Mouse (Mus musculus): ENCODE data around the gene Nav2.

Nav2 gene

DNA sequence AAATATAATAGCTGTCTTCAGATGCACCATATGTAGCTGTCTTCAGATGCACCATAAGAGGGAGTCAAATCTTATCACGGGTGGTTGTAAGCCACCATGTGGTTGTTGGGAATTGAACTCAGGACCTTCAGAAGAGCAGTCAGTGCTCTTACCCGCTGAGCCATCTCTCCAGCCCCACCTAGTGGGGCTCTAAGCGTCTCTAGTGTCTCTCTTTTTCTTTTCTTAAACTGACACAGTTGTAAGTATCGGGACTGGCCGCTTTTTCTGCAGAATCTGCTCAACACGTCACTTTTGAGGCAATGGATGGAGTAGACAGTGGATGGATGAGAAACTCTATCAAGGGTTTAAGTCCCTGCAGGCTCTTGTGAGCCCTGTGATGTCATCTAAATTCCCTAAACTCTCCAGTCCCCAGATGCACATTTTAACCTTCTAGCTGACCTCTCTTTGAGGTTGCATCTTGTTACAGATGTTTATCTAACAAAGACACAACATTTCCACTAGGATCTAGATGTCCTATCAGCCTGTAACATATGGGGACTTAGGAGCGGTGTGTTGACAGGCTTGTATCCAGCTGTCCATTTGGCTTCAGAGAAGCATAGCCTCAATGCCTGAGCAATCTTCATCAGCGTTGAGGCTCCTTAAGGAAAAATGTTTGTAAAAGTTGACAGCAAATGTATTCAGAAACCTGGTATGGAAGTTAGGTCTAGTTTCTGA, 560.1 kb downstream of the Nav2 start:
- DNase-seq, result no peak

DNA sequence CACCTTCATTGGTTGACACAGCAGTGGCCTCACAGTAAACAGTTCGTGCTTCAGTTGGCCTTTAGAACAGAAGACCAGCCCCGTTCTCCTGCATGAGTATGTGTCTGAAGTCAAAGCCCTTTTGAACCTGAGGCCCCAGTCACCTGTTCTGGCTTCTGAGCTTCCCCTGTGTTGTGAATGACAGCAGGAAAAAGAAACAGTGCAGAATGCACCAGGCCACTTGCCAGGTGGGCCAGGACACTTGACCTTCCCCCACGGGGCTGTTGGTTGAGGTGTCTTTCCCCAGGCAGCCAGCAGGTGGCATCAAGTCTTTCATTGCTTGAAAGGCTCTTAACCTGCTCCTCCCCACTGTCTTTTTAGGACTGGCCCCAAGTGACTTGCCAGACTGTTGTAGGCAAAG, 562.8 kb downstream of the Nav2 start:
- DNase-seq, result peak; percentile 69

DNA sequence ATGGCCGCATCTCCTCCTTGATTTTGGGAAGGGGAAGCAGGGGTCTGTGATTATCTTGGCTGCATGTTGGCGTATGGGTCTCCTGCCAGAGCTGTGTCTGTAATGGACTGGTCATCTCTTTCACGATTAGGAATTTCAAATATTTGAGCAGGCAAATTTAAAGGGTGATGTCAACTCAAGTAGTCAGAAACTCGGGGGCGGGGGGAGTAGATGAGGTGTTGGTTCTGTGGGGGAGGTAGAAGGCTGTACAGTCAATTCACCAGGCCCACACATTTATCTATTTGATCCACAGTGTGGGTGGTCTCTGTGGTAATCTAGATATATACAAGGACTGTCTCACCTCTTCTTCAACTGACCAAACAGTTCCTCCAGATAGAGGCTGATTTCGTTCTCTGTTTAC, 566.8 kb downstream of the Nav2 start:
- no peak for DNase-seq

DNA sequence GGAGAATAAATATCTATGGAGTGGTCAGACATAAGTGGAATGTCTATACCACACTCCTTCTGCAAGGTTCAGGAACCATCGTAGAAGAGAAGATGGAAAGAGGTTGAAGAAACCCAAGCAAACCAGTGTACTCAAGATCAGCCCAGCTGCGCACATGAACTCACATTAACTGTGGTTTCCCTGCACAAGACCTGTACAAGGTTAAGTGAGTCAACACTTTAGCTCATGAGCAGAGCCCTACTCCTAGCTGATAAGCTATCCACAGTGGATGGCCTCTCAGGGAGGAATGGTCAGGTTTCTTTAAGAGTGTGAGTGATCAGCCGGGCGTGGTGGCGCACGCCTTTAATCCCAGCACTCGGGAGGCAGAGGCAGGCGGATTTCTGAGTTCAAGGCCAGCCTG, 567.6 kb downstream of the Nav2 start:
- DNase-seq, result no peak

DNA sequence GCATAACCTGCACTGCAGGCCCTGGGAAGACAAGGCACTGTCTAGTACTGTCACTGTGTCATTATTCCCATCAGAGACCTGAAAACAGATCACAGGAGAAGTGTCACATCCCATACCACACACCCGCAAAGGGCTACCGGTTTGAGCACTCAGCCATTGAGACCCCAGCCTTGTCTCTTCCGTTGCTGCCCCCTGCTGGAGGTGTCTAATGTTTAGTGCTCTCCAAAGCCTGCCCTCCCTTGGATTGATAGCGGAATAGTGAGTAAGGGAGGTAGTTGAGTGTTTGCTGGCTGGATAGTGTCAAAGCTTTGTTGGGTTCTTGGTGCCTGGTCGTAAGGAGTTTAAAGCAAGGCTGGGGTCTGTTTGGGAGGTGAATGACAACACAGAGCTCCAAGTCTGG, 568.1 kb downstream of the Nav2 start:
- peak; percentile 77 for DNase-seq

DNA sequence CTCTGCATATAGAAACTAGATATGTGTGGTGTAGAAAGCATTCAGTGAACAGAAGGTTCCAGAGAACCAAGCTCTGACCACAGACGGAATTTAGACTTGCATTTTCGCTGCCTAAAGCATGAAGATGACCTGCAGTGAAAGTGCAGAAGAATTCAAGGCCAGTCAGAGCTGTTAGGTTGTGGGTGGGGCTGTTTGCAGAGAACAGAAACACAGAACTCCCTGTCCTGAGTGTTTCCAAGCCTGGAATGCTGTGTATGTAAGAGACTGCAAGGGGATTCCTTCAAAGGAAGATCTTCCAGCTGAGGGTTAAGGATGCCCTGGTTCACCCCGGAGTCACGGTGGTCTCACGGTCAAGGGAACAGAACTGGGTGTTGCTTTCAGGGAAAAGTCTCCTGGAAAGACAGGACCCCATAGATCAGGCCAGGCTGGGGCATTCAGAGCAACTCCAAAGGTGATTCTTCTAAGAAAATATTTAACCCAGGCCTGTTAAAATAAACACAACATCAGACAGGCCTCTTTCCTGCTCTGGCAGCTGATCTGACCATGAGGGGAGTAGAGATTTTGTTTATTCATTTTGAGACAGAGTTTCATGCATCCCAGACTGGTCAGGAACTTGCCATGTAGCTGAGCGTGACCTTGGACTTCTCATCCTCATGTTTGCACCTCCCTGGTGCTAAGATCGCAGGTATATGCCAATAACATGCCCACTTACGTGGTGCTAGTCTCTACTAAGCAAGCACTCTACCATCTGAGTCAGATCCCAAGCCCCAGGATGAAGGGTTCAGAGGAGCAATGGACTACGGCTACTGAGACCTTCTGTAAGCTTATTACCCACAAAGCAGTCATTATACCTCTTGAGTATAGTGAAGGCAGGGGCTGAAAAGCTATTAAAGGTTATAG, 568.8 kb downstream of the Nav2 start:
- DNase-seq, result no peak

DNA sequence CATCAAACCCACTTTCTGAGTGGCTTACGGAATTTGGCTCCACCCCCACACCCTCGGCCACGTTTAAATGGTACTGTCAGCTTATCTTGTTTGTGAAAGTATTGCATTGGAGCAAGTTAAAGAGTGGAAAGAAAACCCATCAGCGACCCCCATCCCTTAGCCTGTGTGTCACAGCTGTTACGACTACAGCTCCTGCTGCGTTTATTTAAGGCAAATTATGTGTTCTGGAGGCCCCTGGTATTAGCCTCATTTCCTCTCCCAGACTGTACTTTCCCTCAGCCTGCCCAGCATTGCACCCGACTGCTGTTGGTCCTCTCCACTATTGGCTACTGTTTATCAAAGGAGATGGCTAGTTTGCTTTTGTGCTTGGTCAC, 569.4 kb downstream of the Nav2 start:
- no peak for DNase-seq

DNA sequence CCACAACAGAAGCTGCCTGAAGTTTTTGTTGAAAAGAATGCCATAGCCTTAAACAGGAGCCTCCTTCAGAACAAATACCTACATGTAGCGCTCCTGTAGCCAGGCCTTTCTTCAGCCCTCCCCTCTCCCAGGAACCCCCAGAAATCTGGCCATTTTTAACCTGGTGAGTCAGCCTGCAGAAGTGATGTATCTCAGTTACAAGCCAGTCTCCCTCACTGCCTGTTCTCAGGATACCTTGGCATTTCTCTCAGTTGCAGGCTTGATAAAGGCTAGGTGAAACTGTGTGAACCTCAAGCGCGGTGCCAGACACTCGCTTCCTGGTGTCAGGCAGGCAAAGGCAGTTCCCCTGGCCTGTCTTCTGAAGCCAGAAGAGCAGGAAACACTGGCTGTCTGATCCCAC, 570.4 kb downstream of the Nav2 start:
- no peak for DNase-seq

DNA sequence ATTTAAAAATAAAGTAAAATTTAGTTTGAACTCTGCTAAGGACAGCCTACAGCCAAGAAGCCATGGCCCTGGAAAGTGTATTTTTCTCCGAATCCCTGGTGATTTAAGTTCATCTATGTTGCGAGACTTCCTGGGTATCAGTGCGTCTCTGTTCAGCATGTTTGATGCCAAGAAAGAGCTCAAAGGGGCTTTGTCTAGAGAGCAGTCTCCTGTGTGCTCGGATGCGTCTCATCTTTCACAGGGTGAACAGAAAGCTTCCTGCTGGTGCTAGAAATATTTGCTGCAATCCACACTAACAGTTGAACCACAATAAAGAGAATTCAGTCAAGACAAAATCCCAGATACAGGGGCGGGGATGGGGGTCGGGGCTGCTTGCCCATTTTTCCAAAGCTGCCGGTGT, 572.4 kb downstream of the Nav2 start:
- no peak for DNase-seq

DNA sequence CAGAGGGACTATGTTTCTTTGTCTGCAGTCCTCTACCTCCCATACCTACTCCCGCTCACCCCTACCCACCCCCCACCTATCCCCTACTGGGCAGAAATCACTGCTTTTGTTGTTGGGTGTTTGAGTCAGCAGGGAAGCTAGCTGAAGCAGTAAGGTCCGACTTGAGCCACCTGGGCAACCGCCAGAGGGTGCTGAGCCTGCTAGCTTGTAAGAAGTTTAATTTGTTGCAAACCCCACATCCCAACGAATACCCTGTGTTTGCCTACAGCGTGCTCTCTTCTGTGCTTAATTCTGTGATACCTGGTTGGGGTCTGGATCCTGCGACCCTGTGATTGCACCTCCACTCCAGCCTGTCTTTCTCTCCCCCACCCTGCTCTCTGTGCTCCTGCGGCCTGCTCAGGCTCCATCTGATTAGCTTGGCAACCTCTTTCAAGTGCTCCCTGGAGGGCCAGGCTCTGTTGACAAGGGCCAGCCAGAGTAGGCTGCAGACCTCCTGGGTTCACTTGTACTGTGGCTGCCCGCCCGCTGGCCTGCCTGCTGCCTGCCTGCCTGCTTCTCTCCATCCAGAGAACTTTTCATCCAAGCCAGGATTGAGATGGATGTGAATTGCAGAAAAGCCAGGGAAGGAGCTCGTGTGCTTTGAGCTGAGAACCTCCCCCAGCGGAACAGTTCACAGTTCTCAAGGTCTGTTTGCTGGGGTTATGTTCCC, 575.7 kb downstream of the Nav2 start:
- DNase-seq, result no peak

DNA sequence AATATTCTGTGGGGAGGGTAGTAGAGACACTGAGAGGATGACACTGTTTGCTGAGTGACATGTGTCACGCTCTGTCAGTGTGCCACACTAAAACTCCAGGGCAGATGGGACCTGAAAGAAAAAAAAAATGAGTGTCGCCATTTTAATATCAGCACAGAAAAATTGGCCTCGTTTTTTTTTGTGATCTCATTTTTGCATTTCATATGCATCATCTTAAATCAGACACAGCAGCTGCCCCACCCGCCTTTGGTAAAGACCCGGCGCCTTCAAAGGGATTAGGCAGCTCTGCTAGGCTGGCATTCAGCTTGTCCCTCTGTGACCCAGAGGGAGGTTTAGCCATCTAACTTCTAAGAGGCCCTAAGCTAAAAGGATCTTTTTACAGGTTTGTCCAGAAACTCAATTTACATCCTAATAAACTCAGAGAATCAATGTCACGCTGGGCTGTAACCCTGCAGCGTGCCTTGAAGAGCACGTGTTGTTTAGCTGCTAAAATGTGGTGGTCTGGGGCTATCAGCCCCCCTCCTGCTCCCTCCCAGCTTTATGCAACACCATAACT, 576.9 kb downstream of the Nav2 start:
- DNase-seq, result no peak

DNA sequence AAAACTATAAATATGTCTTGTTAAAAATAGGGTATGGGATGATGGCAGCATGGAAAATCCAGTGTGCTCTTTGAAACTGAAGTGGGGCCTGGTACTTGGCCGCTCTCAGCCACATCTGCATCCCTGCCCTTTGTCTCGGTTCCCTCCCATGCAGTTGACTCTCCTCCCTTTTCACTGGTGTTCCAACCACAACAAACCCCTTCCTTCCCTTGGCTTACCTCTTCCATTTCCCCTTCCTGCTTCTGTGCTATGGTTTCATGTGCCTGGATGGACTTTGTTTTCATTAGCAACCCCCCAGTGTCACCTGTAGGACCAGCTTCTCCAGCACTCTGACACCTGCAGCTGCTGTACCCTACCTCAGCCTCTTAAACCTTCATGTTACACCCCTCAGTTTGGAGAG, 578.8 kb downstream of the Nav2 start:
- no peak for DNase-seq

DNA sequence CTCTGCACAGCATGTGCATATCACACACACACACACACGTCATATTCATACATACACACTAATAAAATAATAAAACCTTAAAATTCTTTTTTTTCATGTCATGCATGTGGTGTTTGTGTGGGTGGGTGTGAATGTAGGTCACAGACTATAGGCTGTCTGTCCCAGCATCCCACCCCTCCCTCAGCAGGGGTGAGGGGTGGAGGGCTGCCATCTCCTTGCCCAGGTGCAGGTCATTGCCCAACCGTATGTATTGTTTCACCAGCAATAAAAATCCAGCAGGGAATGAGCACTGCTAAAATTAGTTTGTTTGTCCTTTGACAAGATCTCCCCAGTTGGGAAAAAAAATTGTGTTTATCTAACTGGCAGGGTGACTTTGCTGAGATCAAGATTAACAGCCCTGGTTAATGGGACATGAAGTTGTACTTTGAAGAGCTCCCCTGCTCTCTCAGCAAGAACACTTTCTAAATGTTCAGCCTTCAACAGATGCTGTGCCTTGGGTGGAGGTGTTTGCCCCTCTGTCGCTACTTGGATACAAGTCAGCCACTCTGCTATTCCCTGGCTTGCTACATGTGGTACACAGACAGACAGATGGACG, 580.1 kb downstream of the Nav2 start:
- no peak for DNase-seq

DNA sequence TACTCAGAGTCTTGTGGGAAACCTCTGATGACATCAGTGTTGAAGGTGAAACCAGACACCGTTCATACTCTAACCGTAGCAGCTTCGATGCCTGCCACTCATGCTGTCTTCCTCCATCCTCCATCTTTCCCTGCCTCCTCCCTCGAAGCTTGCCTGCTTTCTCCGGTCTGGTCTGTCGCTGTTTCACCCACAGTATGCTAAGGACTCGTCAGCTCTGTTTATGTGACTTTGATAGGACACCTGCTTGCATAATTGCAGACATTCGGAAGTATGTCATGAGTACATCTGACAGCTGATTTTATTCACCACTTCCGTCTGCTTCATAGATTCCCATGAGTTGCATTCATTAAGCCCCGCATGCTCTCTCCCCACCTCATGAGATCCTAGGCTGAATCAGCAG, 582.3 kb downstream of the Nav2 start:
- DNase-seq, result no peak

DNA sequence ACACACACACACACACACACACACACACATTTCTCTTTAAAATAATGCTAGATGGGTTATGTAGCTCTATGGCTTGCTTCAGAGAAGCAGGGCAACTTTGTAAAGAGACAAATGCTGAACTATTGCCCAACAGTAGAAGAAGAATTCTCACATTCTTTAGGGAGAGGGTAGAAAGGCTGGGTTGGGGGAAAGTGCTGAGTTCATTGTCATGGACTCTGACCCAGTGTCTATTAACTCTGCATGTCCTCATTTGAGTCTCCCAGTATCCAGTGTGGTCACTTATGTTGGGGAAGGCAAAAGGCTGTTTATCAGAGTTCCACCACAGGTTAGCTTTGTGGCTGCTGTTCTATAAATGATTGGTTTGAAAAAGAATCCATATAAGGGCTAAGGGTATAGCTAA, 584.1 kb downstream of the Nav2 start:
- no peak for DNase-seq

DNA sequence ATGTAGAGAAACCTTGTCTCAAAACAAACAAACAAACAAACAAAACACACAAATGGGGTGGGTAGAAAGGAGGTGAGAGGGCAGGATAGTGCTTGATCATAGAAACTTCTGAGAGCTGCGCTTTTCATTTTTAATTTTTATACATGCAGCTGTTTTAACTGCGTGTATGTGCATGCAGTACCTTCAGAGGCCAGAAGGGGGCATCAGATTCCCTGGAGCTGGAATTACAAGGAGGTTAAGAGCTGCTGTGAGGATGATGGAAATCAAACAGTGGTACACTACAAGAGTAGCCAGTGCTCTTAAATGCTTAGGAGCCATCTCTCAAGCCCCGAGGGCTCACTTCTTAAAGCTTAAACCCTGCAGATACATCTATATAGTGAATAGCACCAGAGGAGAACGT, 584.7 kb downstream of the Nav2 start:
- DNase-seq, result peak; percentile 46

DNA sequence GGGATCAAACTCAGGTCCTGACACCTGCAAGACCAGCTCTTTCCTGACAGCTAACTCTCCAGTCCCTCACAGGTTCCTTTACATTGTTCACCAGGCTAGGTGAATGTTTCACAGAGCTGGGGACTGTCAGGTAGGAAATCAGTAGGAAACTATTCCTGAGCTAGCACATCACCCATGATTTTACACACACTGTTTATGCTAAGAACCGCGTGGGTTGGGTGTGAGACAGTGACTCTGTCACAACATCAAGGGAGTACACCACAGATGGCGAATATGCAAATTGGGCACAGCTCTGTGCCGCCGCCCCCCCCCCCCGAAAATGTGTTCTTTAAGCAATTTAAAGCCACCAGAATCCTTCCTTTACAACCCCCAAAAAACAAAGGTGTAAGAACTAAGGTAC, 586.1 kb downstream of the Nav2 start:
- DNase-seq, result peak; percentile 40

DNA sequence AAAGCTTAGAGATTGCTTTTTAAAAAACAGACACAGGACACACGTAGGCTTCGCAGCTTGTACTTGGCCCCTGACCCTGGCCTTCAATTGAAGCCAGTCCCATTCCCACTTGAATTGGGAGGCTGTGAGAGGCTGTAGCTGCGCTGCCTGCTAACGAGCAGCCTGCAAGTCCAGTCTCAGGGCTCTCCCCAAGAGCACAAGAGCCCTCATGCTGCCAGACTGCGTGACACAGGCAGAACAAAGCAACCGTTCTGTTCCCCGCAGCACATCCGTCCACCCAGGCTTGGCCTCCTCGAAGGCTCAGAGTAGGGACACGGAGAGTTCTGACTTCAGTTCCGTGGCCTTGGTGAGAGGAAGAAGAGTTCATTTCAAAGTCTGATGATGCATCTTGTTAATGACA, 587.6 kb downstream of the Nav2 start:
- DNase-seq, result no peak

DNA sequence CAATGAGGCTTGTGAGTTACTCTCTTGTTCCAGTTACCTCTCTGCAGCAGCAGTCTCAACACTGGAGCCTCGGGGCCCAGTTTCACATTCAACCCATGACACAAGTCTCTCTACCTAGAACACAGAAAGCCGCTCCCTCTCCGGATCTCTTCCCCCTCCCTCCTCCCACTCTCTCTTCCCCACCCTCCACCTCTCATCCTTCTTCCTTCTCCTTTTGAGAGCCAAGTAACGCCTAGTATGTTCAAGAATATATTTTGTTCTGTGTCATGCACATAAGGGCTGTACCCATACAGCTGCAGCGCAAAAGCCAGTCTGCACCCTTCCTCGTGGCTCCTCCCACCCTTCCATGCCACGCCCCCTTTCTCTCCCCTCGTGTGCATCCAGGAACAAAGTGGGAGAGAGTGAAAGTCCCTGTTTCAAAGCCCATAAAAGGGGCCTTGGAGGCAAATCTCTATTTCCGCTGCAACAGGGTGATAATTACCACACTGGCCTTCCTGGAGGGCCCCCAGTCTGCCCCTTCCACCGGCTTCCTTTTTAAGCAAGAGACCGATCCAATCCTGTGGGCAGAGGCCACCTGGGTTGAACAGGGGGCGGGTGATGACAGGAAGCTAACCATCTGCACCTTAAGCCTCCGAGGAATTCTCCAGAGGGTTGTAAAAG, 588.4 kb downstream of the Nav2 start:
- DNase-seq, result no peak

DNA sequence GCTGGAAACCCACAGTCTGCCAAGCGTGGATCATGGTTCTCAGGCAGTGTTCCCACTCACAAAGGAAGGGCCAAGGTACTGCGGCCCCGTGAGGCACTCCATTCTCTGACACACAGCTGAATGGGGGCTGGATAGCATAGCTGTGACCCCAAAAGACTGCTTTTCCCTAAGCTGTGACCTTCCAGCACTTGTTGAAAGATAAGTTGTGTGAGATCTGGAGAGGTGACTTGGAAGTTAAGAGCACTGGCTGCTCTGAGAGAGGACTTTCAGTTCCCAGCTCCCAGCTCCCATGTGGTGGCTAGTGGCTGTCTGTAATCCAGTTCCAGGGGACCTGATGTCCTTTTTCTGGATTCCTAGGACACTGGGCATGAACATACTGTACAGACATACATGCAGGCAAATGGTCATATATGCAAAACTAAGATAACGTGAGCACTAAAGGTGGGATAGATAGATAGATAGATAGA, 588.9 kb downstream of the Nav2 start:
- DNase-seq, result no peak

DNA sequence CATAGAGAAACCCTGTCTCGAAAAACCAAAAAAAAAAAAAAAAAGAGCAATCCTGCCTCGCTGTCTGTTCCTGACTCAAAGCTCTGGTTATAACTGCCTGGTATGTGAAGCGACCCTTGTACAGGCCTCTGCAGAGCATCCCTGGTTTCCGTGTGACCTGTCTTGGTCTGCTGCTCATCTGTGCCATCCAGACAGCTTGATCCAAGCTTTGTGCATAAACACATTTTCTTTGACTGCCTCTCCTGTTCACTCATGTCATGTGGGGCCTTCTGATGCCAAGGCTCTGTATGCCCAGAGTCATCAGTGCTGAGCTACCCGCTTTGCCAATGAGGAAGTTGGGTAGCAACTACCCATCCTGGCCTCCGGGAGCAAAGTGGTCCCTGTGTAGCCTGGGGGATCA, 591.1 kb downstream of the Nav2 start:
- no peak for DNase-seq

DNA sequence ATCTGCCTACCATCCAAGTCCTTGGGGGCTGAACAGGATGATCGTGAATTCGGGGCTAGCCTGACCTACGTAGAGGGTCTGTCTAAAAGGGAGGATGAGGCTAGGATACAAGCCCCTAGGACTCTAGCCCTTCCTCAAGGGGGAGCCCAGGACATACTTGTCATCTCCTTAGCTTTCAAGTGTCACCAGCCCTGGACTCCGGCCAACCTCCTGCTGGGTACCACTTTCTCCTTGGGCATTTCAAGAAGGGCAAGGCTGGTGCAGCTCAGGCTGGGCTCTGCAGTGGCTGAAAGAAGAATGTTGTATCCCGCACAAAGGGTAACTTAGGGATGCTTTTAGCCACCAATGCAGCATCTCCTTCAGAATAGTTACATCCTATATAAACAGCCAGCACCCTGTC, 592.4 kb downstream of the Nav2 start:
- no peak for DNase-seq

DNA sequence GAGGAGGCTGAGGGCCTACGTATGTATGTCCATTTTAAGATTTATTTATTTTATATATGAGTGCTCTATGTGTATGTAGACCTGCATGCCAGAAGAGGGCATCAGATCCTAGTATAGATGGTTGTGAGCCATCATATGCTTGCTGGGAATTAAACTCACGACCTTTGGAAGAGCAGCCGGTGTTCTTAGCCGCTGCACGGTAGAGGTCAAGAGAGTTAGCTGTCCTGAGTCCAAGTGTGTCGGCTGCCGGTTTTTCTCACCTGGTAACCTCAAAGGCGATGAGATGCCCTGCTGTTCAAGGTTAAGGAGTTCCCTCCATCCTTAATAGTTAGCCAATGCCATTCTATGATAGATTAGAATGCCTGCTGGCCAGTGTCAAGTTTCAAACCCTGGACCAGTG, 594.9 kb downstream of the Nav2 start:
- DNase-seq, result no peak

All from right cerebral cortex, postnatal 14 days (tissue).